Mouse (Mus musculus) erythroblast, embryonic 14.5 days (primary cell): Measurements from ENCODE around the gene Tmem131. TPM values are rescaled to one million over a fixed set of nuclear protein-coding genes. Genes with fewer than 3 reads are reported as not detected.

Source experiments
- H3K27me3 ChIP-seq: 2 replicates; pipeline ENCODE4 v1.6.1; 2012; ENCODE audit warnings: inconsistent platforms; ENCODE audit not compliant: control insufficient read depth
- H3K36me3 ChIP-seq: 2 replicates; pipeline ENCODE4 v1.6.1; 2012; ENCODE audit warnings: mild to moderate bottlenecking, inconsistent platforms; ENCODE audit not compliant: control insufficient read depth
- H3K4me1 ChIP-seq: 2 replicates; pipeline ENCODE4 v1.6.1; 2012; ENCODE audit warnings: inconsistent platforms; ENCODE audit not compliant: control insufficient read depth
- H3K4me3 ChIP-seq: replicated peaks from 2 replicates; pipeline ENCODE3; 2012; ENCODE audit warnings: moderate library complexity, mild to moderate bottlenecking, inconsistent platforms
- H3K9me3 ChIP-seq: 2 replicates; pipeline ENCODE4 v1.6.1; 2012; ENCODE audit warnings: low read length, inconsistent platforms, mixed read lengths; ENCODE audit not compliant: control insufficient read depth
- GATA1 ChIP-seq: IDR thresholded peaks from 2 replicates; pipeline ENCODE4 v1.6.1; 2012; ENCODE audit warnings: low read length, inconsistent platforms, mixed read lengths
- TAL1 ChIP-seq: IDR thresholded peaks from 3 replicates; pipeline ENCODE4 v1.6.1; 2012; ENCODE audit warnings: low read length, inconsistent platforms, mixed read lengths
- polyA plus RNA-seq: library from polyadenylated mRNA; stranded (reverse); fragments of >175 nt; gene quantifications from 2 replicates; pipeline ENCODE4 v1.2.3, GENCODE M21; 2012

Tmem131 gene
- polyA plus RNA-seq, 1 experiment, result 7.8 TPM

DNA sequence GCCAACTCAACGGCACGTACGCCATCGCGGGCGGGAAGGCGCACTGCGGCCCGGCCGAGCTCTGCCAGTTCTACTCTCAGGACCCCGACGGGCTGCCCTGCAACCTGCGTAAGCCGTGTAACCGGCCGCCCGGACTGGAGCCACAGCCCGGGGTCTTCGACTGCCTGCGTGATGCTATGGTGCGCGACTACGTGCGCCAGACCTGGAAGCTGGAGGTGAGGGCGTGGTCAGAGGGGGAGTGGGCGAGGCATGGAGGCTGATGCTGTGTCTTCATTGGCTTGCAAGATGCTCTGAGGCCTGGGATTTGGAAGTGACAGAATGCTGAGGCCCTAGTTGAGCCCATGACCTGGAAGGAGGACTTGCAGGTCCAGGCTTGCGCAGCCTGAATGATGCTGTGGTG is 172.5 kb downstream of the Tmem131 start:
- no peaks in the 10 kb centered on the region for H3K9me3 ChIP-seq
- TF ChIP-seq TAL1 (no peak), GATA1 (no peak)
- H3K36me3 ChIP-seq, result no peaks in the 10 kb centered on the region
- H3K27me3 ChIP-seq, result peaks cover 9% of the 10 kb centered on the region
- H3K4me3 ChIP-seq, result no peak overlapping the region
- peaks cover 4% of the 10 kb centered on the region for H3K4me1 ChIP-seq

DNA sequence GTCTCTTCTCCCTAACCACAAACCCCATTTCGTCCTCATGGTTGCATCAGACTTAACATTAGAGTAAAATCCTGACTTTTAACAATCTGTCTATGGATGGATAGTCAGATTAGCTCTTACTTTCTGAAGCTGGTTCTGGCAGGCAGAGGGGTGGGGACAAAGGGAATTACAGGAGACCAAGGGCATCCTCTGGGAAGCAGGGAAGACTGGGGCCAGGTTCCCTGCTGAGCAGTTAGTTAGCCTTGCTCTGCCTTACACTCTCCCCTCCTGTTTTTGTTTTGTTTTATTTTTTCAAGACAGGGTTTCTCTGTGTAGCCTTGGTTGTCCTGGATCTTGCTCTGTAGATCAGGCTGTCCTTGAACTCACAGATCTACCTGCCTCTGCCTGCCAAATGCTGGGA is 173.5 kb downstream of the Tmem131 start:
- Histone ChIP-seq H3K4me3 (no peak overlapping the region), H3K9me3 (no peaks in the 10 kb centered on the region), H3K36me3 (no peaks in the 10 kb centered on the region), H3K27me3 (peaks cover 9% of the 10 kb centered on the region), H3K4me1 (peaks cover 4% of the 10 kb centered on the region)
- no peak for TF ChIP-seq GATA1
- no peak for TF ChIP-seq TAL1

DNA sequence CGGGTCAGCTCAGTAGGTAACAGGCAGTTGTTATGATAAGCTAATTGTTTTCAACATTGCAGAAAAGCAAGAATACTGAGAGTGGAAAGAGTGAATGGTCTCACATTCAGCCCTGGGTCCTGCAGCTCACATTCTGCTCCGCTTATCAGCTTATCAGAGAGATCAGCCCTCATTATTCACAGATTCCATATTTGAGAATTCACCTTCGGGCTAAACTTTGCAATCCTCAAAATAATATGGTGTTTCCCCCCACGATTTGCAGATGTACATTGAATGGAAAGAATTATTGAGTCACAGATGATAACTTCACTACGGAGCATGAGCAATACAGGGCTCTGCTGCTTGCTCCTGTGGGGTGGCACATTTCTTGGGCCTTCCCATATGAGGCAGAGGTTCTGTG is 174.7 kb downstream of the Tmem131 start:
- Histone ChIP-seq H3K4me3 (no peak overlapping the region), H3K4me1 (peaks cover 4% of the 10 kb centered on the region), H3K9me3 (no peaks in the 10 kb centered on the region), H3K27me3 (peaks cover 9% of the 10 kb centered on the region), H3K36me3 (no peaks in the 10 kb centered on the region)
- no peak for TF ChIP-seq TAL1
- no peak for TF ChIP-seq GATA1

DNA sequence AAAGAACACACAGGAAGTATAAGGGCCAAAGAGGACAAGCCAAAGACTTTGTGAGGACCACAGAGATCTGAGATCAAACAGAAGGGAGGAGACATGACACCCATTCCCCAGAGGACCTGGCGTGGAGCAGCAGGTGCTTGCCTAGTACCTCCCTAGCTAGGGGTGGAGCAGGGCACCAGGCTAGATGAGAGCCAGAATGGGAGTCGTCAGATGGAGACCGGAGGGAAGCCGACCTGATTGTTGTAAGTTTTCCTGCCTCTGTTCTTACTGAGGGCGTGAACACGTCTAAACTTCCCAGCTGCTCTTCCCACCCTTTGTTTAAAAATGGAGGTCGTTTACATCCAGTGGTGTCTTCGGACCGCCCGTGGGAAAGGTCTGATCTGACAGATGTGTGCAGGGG is 176.1 kb downstream of the Tmem131 start:
- peaks cover 4% of the 10 kb centered on the region for H3K4me1 ChIP-seq

DNA sequence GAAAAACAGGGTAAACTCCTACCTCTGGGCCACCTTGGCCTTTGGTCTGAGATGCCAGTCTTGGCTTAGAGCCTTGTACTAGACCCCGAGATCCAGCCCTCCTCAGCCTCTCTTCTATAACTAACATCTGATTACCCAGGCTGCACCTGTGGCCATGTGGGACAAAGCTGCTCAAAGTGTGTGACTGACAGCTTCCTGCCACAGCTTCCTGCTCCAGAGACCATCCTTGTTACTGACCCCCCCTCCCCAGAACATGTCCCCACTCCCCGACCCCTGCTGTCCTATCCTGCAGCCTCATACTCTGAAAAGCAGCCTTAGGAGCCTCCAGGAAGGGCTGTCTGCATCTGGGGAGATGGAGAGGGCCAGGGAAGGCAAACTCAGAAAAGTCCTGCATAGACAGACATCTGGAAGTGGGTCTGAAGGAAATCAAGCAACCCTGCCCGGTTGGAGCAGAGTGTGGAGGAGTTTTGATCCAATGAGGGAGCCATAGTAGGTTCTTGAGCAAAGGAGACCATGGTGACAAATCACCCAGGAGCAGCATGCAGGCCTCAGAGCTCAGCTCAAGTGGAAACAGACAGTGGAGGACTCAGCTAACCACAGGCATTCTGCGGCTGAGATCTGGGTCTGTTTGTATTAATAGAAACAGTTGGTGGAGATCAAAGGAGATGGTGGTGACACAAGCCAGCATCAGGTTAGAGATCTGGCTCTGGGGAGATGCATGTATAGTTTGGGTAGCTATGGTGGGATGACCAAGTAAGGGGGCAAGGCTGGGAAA is 176.8 kb downstream of the Tmem131 start:
- Histone ChIP-seq H3K4me1 (peaks cover 4% of the 10 kb centered on the region), H3K36me3 (no peaks in the 10 kb centered on the region), H3K4me3 (no peak overlapping the region), H3K27me3 (peaks cover 9% of the 10 kb centered on the region), H3K9me3 (no peaks in the 10 kb centered on the region)
- no peak for TF ChIP-seq TAL1
- no peak for TF ChIP-seq GATA1

More for the DNA sequence above, 176.1 kb downstream of the Tmem131 start:
- TF ChIP-seq TAL1 (no peak), GATA1 (no peak)
- Histone ChIP-seq H3K36me3 (no peaks in the 10 kb centered on the region), H3K9me3 (no peaks in the 10 kb centered on the region), H3K4me3 (no peak overlapping the region), H3K27me3 (peaks cover 9% of the 10 kb centered on the region)

- H3K4me1 ChIP-seq, result no peaks in the 10 kb centered on the region
- no peak within 1 kb of the TSS for H3K4me3 ChIP-seq
- H3K27me3 ChIP-seq, result no peaks in the 10 kb centered on the region
- TF ChIP-seq GATA1 (no peak), TAL1 (no peak)
- H3K36me3 ChIP-seq, result no peaks in the 10 kb centered on the region
- H3K9me3 ChIP-seq, result no peaks in the 10 kb centered on the region
Observed at GRCm38 (mm10) chr1:36761568-36761967, 181.9 kb downstream of the Tmem131 start, which contains the start of gene Zap70. TSS of gene Zap70 (plus strand) at chr1:36761798.

- no peak for TF ChIP-seq TAL1
- TF ChIP-seq GATA1, result no peak
- Histone ChIP-seq H3K27me3 (no peaks in the 10 kb centered on the region), H3K9me3 (no peaks in the 10 kb centered on the region), H3K4me3 (no peak overlapping the region), H3K36me3 (no peaks in the 10 kb centered on the region), H3K4me1 (no peaks in the 10 kb centered on the region)
Observed at GRCm38 (mm10) chr1:36761061-36761460, 182.4 kb downstream of the Tmem131 start.

DNA sequence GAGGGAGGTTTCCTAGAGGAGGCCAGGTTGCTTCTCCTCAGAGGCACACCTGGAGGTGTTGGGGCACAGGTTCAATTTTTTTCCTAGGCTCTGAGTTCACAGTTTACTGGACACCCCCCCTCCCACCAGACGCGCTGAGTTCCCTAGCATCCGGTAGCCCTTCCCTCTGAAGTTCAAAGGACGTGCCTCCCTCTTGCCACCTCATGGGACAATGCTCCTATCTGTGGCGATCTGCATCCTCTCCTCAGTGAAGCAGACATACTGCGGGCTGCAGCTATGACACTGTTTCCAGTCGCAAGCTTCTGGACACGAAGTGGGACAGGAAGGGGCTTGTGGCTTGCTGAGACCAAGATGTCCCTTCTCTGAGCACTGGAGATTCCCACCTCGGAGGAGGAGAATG is 183.1 kb downstream of the Tmem131 start:
- no peaks in the 10 kb centered on the region for H3K27me3 ChIP-seq
- H3K36me3 ChIP-seq, result no peaks in the 10 kb centered on the region
- H3K4me1 ChIP-seq, result no peaks in the 10 kb centered on the region
- no peak overlapping the region for H3K4me3 ChIP-seq
- H3K9me3 ChIP-seq, result no peaks in the 10 kb centered on the region
- TF ChIP-seq GATA1 (no peak), TAL1 (no peak)

GRCm38 (mm10) chr1:36759076-36759475 is 184.4 kb downstream of the Tmem131 start:
- Histone ChIP-seq H3K9me3 (no peaks in the 10 kb centered on the region), H3K4me1 (no peaks in the 10 kb centered on the region), H3K27me3 (no peaks in the 10 kb centered on the region), H3K36me3 (no peaks in the 10 kb centered on the region), H3K4me3 (no peak overlapping the region)
- TF ChIP-seq TAL1, result no peak
- TF ChIP-seq GATA1, result no peak
